Mouse (Mus musculus) bone marrow, adult 2 months (tissue): ENCODE measurements around the gene Cdkl1. TPM values are rescaled to one million over a fixed set of nuclear protein-coding genes. Genes with fewer than 3 reads are reported as not detected.

Source experiments
- H3K27ac ChIP-seq: fragments of 200-500 bp; 2 replicates; pipeline ENCODE4 v1.5.1; 2012; ENCODE audit warnings: low read depth, mild to moderate bottlenecking, control low read depth, inconsistent platforms, low read length; ENCODE audit not compliant: control insufficient read depth, poor library complexity, insufficient read depth
- H3K4me1 ChIP-seq: fragments of 200-500 bp; 2 replicates; pipeline ENCODE4 v1.6.1; 2011; ENCODE audit warnings: low read length; ENCODE audit not compliant: control insufficient read depth, insufficient read depth
- H3K4me3 ChIP-seq: fragments of 200-500 bp; replicated peaks from 2 replicates; pipeline ENCODE3; 2011; ENCODE audit warnings: mild to moderate bottlenecking, low read depth, low read length, control low read depth; ENCODE audit not compliant: control insufficient read depth
- CTCF ChIP-seq: fragments of 200-500 bp; IDR thresholded peaks from 2 replicates; pipeline ENCODE4 v1.5.1; 2011; ENCODE audit warnings: low read length, control low read depth; ENCODE audit not compliant: control insufficient read depth, insufficient read depth
- POLR2A ChIP-seq: fragments of 200-500 bp; IDR thresholded peaks from 2 replicates; pipeline ENCODE4 v1.6.1; 2011; ENCODE audit warnings: low read depth, mild to moderate bottlenecking, control low read depth, low read length, borderline replicate concordance; ENCODE audit not compliant: control insufficient read depth
- WGBS: fragments of 180-500 bp; shearing (Covaris S2); methylation state at CpG from one replicate; pipeline ENCODE4 v1.1.7; 2018; 5-methylcytosine and 5-hydroxymethylcytosine counted together
- polyA plus RNA-seq: library from polyadenylated mRNA; stranded (reverse); fragments of >200 nt; gene quantifications from 2 replicates; pipeline ENCODE4 v1.2.4, GENCODE M21; 2011; ENCODE audit warnings: low replicate concordance; ENCODE audit not compliant: missing spikeins, insufficient read depth, insufficient read length

The Cdkl1 gene
- polyA plus RNA-seq, 1 experiment: 3.9 TPM

DNA sequence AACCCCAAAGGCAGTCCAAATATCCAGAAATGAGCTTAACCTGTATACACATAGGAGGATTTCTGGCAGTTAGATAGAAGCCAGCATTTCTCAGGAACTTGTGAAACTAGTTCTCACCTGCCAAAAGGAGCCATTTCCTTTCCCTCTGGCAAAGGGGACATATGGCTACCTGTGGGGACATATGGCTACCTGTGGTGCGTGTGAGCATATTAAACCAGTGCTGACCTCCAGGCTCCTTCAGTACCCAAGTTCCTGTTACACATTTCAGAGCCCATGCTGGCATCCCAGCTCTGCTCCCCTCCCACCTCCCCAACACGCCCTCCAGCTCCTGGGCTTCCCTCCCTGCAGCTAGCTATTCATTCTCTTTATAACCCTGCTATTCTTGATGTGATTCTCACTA, 22.5 kb upstream of the Cdkl1 start:
- H3K4me3 ChIP-seq: no peak overlapping the region
- WGBS: 90% methylated on average over 2 of the region's 2 CpGs
- H3K4me1 ChIP-seq: no peaks in the 10 kb centered on the region
- TF ChIP-seq CTCF: no peak
- no peak for TF ChIP-seq POLR2A
- no peak overlapping the region for H3K27ac ChIP-seq

GRCm38 (mm10) chr12:69812986-69813385, 21.9 kb upstream of the Cdkl1 start:
- Histone ChIP-seq H3K27ac (no peak overlapping the region), H3K4me3 (no peak overlapping the region), H3K4me1 (no peaks in the 10 kb centered on the region)
- TF ChIP-seq POLR2A (no peak), CTCF (no peak)
- 97% methylated on average over 3 of the region's 3 CpGs for WGBS

- 83% methylated on average over 1 of the region's 1 CpGs for WGBS
- no peak overlapping the region for H3K4me3 ChIP-seq
- H3K27ac ChIP-seq: no peak overlapping the region
- H3K4me1 ChIP-seq: no peaks in the 10 kb centered on the region
- TF ChIP-seq POLR2A (no peak), CTCF (no peak)
Observed at GRCm38 (mm10) chr12:69811976-69812375, 20.9 kb upstream of the Cdkl1 start.

DNA sequence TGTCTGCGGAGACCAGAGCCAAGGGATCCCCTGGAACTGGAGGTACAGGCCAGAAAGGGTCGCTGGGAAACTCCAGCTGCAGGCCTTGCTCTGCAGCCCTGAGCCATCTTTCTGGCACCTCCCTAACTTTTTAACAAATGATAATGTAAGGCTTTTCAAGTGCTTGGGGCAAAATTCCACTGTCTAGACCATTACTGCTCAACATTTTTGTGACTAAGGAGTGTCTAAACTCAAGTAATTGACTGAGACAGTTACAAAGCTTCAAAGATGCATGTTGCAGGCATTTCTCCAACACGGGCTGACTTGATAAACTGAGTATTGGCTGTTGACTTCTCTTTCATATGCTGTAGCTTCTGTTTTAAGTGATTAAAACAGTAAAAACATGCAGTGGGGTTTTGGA, 18.4 kb upstream of the Cdkl1 start:
- TF ChIP-seq POLR2A (no peak), CTCF (no peak)
- Histone ChIP-seq H3K4me1 (no peaks in the 10 kb centered on the region; the same call in 1 of the 2 replicates), H3K4me3 (no peak overlapping the region), H3K27ac (no peak overlapping the region)
- 92% methylated on average over 3 of the region's 3 CpGs for WGBS

GRCm38 (mm10) chr12:69807399-69807985, 16.4 kb upstream of the Cdkl1 start:
- Histone ChIP-seq H3K27ac (no peak overlapping the region), H3K4me1 (no peaks in the 10 kb centered on the region; the same call in 1 of the 2 replicates), H3K4me3 (no peak overlapping the region)
- TF ChIP-seq POLR2A (no peak), CTCF (no peak)
- WGBS: 85% methylated on average over 11 of the region's 11 CpGs

GRCm38 (mm10) chr12:69805148-69805547, 14.1 kb upstream of the Cdkl1 start:
- Histone ChIP-seq H3K4me1 (no peaks in the 10 kb centered on the region; the same call in 1 of the 2 replicates), H3K4me3 (no peak overlapping the region), H3K27ac (no peak overlapping the region)
- 85% methylated on average over 6 of the region's 6 CpGs for WGBS
- TF ChIP-seq POLR2A (no peak), CTCF (no peak)

DNA sequence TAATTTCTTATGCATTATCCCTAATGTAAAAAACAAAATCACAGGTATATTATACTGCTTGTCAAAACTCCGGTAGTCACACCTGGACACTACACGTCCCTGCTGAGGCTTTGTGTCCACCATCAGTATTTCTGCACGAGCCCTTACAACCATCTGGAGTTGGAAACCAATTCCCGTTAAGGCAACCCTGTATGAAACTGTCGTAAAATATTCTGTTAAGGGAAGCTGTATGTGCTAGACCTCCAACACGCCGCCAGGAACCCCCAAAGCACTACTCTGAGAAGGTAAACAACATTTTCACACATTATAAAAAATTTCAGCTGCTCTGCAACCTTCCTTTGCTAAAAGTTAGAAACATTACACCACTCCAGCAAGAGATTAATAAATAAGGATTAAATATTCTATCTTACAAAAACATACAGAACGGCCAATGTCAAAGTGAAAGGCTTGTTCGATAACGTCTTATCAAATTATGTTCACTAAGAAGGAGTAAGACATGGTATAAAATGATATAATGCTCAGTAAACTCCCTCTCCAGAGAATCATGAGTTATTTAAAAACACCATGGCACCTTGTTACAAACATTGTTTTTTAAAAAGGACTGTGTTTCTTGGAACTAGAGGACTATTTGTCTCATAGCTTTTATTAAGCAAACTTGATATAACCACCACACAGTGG, 13.5 kb upstream of the Cdkl1 start:
- Histone ChIP-seq H3K4me3 (no peak overlapping the region), H3K4me1 (no peaks in the 10 kb centered on the region; the same call in 1 of the 2 replicates), H3K27ac (no peak overlapping the region)
- 79% methylated on average over 10 of the region's 10 CpGs for WGBS
- TF ChIP-seq CTCF: no peak
- TF ChIP-seq POLR2A: no peak

DNA sequence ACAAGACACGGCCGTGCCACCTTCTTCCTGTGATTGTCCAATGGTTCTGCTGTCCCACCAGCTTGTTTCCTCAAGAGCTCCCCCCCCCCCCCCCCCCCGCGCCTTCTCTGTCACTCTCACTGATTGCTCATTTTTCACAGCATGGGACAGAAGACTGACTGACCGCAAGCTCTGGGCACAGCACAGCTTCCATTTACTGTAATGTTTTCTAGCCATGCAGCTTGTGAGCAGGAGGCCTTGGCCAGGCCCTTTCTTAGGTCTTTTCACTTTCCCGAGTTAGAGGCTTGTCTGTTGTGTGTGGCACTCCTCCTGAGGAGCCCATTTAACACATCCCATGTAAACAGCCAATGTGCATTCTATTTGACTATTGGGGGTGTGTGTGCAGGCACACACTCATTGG, 12.1 kb upstream of the Cdkl1 start:
- Histone ChIP-seq H3K4me1 (no peaks in the 10 kb centered on the region; the same call in 1 of the 2 replicates), H3K27ac (no peak overlapping the region), H3K4me3 (no peak overlapping the region)
- TF ChIP-seq CTCF: no peak
- TF ChIP-seq POLR2A: no peak
- 84% methylated on average over 6 of the region's 6 CpGs for WGBS
